Mouse (Mus musculus): ENCODE data around the gene Cabin1.

The Cabin1 gene

DNA sequence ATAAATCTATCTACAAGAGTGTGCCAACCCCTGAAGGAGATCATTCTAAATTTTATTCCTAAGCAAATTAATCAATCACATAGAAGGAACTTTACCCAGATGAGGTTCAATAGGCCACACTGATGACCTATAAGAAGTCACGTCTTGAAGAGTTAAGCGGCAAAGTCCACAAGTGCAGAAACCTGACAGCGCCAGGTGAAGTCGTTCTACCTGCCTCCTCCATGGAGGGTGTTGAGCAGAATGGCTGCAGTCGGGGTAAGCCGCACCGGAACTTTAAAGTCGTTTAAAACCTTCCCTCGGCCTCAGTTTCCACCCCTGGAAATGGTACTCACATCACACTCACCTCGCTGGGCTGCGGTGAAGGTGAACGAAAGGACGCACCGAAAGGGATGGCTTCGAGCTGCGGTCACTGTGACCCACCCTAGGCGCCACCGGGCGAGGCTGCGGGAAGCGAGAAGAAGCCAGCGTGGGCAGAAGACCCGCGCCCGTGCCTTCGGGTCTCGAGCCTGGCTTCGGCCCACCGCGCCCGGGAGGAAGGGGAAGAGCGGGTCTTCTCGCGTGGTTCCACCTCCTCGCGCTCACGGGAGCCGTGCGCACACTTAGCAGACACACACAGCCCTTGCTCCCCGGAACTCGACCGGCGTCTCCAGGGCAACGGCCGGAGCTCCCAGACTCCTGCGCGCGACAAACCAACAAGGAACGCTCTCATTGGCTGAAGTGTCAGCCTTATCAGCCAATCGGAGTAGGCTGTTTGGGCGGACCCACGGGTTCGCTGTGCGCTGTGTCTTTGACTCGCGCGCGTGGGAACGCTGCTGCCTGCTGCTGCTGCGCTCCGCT, at the start of gene Cabin1:
Cabin1 (minus strand) TSS at position 660 of the 837 bp plus-strand sequence.
- DNase-seq (ENCODE audit: low spot score in 2 of 2), result peak; percentile 96 to 97

DNA sequence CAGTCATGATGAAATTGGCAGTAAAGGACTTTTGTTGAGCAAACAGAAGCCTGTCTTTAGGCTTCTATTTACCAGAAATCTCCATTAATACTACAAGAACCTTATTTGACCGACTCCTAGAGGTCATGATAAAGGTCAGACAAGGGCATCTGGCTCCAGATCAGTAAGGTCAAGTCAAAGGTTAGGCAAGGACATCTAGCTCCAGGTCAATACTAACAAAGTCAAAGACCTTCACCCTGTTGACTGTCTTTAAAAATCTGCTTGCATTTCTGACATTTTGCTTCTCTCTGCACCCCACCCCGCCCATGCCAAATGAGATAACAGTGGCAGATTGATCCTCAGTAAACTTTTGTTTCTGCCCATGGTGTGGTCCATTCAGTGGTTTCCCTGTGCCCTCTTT, 40.1 kb upstream of the Cabin1 start:
- DNase-seq (ENCODE audit: low spot score in 2 of 2), result no peak

DNA sequence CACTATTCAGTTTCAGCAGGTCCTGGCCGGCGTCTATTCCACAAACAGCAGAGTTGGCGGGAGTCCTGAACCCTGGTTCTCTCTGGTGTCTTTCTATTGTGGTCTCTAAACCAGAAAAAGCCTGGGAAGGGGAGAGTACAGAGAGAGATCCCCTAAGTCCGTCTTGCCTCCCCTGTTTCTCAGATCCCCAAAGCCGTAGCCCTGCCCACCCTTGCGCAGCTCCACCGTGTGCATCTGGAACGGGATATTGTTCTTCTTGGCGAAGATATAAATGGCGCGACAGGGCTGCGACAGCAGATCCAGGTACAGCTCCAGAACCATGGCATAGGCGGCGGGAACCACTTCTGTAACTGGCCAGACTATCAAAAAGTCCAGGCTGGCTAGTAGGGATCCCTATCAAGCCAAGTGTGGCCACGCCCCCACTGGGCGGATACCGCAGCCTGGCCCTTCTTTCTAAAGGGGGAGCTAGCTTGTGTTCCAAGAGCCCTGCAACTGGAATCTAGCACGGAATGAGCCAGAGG, 34.1 kb upstream of the Cabin1 start, which contains the start of gene Gstt1:
Gstt1 (minus strand) TSS at position 409 of the 521 bp plus-strand sequence.
- DNase-seq (ENCODE audit: low spot score in 2 of 2), result no peak

DNA sequence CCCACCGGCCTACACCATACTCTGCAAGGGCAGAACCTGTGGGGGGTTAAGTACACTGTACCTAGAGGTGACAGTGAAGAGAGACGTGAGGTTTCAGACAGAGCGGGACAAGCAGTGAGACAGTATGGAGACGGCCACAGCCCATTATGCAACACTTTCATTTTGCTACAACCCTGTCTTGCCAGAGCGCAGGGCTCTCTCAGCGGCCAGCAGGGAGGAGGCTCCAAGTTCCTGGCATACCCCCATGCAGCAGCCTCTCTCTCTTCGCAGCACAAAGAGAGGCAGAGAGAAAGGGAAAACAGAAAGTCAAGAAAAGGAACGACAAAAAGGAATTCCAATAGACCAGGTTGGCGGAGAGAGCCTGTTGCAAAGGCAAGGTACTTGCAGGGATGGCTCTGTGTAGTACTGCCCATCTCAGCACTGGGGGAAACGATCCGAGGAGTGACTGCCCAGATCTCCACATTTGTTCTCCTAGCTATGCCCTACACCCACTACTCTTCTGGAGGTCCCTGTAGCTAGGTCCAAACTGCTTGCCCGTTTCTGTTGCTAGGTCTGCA, 33.6 kb upstream of the Cabin1 start:
- DNase-seq (ENCODE audit: low spot score in 2 of 2), result no peak

DNA sequence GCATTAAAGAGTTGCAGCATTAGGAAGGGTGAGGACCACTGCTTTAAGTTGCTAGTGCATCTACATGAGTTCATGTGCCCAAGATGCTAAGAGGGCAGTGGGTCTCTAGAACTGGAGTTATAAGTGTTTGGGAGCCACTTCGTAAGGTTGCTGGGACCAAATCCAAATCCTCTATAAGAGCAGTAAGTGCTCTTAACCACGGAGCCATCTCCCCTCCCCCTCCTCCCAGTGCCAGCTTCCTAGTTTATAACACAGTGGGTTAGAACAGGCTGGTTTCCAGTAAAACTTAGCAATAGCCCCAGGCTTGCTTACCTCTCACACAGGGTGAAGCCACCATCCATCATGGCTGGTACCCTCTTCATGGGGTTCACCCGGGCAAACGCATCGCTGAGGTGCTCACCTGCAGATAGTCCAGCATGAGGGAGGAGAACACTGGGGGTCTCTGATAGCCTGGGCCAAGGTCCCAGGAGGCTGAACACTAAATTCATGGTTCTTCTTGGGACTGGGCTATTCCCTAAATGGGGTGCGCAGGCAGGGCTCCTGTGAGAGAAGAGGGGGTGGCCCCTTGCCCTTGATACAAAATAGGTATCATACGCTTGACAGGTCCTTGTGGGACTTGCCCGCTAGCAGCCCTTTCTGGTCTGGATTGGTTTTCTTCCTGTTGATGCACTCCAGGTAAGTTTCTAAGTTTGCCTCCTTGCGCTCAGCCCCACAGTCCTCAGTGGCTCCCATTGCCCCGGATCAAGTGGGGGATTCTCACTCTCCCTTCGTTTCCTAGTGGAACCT, 32.8 kb upstream of the Cabin1 start:
- DNase-seq (ENCODE audit: low spot score in 2 of 2), result no peak

DNA sequence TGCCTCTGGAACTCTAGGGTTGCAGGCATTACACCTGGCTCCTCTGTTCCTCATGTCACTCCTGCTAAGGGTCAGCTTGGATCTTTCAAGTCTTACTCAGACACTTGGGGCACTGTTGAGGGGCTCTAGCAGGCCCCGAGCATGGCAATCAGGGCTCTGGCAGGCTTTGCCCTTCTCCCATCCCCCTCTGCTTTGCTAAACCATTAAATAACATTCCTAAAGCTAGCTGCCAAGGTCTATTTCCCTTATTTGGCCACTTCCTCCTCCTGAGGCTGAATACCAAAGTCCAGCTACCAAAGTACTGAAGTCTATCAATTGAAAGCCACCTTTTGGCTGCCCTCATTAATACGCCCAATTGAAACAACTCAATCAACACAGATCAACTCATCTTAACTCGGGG, 30.7 kb upstream of the Cabin1 start:
- no peak for DNase-seq (ENCODE audit: low spot score in 2 of 2)

DNA sequence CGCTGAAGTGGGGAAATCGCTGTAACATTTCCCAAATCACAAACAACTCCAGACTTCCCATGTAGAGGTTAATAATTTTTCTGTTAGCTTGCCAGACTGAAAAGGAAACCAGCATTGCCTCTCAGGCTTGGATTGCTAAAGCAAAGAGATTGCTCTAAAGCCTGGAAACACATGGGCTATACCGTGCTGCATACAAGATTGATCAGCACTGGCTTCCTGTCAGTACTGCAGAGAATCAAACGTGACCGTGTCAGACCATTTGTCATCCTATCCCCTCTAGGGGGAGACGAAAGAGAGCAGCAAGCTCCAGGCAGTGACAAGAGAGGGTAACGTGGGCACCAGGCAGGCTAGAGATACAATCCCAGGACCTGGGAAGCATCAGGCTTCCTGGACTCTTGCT, 26.6 kb upstream of the Cabin1 start:
- peak in 1 of 2 experiments; percentile 42 for DNase-seq (ENCODE audit: low spot score in 2 of 2)

DNA sequence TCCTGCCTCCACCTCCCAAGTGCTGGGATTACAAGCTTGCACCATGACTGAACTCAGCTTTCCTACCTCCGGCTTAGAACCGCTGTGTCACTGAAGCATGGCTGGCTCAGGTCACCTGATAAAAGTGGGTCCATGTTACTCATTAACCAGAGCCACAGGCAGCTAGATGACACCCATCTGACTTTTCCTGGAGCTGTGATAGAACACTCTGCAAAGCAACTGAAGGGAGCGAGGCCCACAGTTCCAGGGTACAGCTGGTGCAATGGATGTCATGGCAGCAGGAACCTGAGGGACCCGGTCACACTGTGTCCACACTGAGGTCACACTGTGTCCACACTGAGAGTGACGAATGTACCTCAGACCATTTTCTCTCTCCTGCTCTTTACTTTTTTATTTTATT, 25.7 kb upstream of the Cabin1 start:
- DNase-seq (ENCODE audit: low spot score in 2 of 2), result no peak

DNA sequence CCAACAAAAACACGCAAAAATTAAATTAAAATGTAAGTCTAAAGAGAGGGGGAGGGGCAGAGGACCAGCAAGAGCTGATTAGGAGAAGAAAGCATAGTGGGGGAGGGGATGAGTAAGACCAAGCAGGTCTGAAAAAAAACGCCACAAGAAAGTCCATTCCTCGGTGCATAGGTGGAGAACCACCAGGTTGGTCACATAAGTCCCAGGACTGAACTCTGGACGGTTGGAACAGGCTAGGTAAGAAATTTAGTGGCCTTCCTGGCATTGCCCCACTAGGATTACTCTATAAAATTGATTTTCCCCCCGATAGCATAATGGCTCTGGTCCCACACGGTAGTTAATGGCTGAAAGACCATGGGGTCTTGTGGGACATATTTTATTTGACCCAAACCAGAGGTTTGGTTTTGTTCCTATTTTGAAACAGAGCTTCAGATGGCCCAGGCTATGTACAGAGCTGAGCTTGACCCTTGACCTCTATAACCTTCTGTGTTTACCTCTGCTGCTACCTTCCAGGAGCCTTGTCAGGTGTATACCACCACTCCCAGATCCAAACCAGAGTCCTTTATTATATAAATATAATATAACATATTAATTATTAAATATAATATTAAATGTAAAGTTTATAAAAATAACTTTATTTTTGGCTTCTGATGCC, 25.1 kb upstream of the Cabin1 start:
- no peak for DNase-seq (ENCODE audit: low spot score in 2 of 2)

DNA sequence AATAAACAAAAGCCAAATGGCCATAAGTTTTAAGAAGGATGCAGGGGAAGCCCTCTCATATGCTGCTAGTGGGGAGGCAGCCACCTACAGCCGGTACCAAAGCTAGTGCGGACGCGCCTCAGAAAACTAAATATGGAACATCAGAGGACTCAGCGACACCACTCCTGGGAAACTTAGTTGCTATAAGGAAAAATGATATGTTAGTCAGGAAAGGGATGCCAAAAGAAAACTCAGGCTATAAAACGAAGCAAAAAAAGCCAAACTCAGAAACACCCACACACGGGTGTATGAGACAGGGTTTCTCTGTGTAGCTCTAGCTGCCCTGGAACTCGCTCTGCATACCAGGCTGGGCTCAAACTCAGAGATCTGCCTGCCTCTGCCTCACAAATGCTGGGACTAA, 24.1 kb upstream of the Cabin1 start:
- no peak for DNase-seq (ENCODE audit: low spot score in 2 of 2)

DNA sequence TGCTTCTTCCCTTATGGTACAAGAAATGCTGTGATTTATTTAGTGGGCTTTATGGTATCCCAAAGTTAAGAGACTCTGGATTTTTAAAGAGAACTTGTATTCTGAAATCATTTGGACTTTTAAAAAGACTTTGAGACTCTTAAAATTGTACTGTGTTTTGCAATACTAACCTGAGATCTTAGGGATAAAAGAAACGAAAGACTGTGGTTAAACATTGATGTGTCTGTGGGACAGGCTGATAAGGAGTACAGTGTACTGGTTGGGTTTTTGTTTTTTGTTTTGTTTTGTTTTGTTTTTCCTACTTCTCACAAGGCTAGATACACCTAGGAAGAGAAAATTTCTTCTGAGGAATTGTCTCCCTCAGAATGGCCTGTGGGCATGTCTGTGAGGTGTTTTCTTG, 21.3 kb upstream of the Cabin1 start:
- DNase-seq (ENCODE audit: low spot score in 2 of 2), result no peak

DNA sequence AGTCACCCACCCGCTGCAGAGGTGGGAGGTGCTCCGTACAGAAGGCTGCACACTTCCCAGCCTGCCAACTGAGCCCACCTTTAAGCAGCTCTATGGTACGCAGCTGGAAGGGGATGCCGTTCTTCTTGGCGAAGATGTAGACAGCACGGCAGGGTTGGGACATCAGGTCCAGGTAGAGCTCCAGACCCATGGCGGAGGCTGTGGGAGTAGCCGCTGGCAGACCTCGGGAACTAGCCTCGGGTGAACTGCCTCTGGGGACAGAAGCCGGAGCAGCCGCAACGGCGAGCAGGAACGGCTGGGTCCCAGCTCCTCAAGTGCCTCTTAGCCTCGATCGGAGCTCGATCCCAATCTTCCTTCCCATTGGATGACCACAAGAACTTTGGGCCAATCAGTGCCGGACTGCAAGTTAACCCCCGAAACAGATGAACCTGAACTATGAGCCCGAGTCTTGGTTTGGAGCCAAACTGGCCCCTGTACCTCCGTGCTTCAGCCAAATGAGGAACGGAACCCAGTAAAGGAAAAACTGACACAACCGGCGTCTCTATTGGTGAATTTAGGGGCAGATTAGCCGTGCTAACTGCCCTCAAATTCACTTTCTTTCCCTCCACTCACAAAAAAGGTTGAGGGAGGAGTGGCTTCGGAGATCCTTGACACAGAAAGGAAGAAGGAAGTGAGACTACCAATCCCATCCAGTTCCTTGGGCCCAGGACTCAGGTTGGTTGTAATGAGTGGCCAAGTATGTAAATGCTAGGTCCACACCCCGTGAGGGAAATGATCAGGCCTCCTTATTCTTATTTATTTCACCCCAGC, 16.8 kb upstream of the Cabin1 start, which contains the start of the genes Gm20441 and Gstt3:
Gm20441 (minus strand) TSS at position 186 of the 810 bp plus-strand sequence.
Gstt3 (minus strand) TSS at position 646 of the 810 bp plus-strand sequence.
- peak in 1 of 2 experiments; percentile 20 for DNase-seq (ENCODE audit: low spot score in 2 of 2)

DNA sequence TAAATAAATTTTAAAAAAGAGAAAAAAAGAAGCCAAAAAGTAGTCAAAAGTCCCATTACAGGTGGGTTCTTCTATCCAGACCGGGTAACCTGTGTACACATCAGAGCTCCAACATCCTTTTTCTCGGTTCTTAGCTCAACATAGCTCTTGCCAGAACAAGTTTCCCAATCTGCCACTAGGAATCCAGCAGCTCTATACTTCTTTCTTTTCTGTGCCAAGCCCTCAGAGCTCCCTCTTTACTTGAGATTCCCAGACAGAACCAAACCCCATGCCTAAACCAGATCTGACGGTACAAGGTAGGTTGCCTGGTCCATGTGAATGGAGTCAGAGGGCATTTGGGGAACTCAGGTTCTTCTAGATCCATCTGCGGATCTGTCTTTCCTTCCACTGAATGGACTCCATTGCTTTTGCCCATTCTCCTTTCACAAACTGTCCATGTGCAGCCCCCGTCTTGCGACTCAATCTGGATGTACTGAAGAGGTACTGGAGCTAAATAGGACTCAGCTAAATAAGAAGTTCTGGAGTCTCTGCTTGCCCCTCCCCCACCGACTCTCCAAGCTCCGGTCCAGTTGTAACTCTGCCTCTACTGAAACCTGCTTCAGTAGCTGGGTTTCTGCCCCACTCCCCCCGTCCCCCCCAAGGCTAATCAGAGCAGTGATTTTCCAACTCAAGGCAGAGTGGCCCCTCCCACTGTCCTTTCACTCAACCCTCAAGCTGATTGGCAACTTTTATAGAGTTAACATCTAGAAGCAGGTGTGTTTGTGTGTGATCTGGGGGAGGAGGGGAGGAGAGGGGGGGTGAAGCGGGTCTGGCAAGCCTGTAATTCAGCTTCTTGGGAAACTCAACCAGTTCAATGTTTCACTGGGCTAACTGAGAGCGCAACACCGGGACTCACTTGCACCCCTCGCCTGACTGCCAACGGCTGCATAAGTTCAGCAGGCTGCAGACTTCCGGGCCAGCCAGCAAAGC, 15.3 kb upstream of the Cabin1 start:
- no peak for DNase-seq (ENCODE audit: low spot score in 2 of 2)

DNA sequence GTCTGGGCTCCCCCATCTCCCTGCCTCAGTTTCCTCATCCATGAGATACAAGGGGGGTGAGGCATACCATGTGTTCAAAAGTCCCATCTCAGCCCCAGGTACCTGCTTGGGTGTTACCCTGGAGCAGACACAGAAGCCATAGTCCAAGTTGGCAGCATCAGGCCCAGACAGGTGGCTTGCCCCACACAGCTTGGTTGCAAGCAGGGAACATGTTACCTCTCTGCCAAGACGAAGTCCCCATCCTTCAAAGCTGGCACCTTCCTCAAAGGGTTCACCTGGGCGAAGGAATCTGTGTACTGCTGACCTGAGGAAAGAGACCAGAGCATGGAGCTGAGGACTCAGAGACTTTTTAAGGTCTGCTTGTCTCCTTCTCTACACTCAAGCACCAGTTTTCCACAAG, 13.7 kb upstream of the Cabin1 start:
- no peak for DNase-seq (ENCODE audit: low spot score in 2 of 2)

DNA sequence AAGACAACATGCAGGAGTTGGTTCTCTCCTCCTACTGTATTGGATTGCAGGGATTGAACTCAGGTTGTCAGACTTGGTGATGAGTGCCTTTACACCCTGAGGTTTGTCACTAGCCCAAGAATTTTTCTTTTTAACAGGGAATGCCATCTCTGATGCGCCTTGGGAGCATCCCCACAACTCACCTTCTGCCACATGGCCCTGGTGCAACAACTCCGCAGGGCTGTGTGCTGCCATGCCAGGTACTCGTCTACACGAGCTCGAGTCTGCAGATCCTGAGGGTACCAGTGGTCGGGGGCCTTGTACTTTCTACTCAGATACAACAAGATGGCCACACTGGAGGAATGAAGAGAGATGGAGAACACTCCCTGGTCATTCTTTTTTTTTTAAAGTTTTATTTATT, 12.4 kb upstream of the Cabin1 start:
- no peak for DNase-seq (ENCODE audit: low spot score in 2 of 2)

DNA sequence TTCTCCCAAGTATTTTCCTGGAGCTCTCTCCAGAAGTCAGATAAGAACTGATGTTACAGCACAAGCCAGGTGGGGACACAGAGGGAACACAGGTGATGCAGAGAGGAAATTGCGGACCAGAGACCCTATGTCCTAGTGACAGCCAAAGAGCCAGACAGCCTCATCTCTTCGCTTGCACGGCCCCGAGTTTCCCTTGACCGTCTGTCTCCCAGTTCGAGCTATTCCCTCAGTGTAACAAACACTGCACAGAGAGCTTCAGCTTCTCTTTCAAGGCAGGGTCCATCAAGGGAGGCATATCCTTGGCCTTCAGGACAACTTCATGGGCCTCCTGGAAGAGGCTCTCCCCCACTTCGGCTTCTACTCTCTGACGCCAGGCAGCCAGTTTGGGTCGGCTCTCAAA, 10.4 kb upstream of the Cabin1 start:
- no peak for DNase-seq (ENCODE audit: low spot score in 2 of 2)

DNA sequence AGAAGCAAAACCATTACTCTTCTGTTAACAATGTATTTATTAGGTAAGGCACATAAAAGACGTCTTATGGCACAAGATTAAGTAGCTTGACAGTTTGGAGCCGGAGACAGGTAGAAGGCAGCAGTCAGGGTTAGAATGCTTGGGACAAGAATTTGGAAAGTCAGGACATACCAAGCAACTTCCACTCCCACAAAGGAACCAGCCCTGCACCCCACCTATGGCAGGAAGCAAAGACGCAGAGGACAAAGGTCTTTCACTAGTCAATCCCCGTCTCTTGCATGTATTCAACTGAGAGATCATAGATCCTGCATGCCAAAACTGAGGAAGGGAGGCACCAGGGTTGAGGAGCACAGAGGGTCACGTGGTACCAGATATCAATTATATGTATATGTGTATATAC, 10.0 kb upstream of the Cabin1 start:
- no peak for DNase-seq (ENCODE audit: low spot score in 2 of 2)

DNA sequence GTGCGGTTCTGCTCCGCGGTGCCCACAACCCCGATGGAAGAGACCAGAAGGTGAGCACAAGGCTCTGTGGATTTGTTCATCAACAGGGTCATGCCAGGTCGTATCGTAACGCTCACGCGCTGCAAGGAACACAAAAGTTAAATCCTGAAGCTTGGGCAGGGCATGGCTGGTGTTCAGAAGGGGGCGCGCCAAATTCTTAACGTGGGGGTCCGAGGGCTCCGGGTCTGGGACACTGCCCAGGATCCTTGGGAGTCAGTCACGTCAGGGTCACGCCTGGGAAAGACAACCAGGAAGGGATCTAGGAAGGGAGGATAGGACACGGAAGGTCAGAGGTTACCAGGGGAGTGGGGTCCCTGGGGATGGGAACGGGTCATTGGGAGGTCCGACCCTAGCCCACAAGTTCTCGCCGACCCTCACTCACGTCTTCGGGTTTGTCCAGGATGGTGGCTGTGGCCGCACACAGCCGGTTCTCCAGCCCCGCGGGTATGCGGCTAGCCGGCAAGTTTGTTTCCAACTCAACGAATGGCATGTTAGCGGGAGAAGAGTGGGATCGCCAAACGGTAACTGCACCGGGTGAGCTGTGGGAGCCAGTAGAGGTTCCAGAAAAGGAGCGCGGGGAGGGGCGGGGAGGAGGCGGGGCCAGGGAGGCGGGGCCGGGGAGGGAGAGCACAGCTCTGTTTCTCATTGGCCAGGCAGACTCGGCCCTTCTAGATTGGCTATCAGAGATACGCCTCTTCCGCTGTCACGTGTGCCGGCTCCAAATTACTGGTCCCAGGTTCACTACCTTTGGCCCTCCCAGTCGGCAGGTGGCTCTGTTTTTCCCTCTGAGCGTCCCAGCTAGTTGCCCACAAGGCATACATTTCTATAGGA, 8.9 kb upstream of the Cabin1 start, which contains the start of gene Ddt:
Ddt (minus strand) TSS at position 620 of the 870 bp plus-strand sequence.
- peak; percentile 82 to 84 for DNase-seq (ENCODE audit: low spot score in 2 of 2)
